Mouse (Mus musculus) ES-E14 (cell line): ENCODE measurements at regions not wholly inside any gene's neighbourhood (a gene's known extent, or its start where the extent isn't known, plus 50 kb on each side); places are given as distances from the start of the nearest gene placed in this dataset.

Source experiments
- CHD2 ChIP-seq: IDR thresholded peaks from 2 replicates; pipeline ENCODE4 v1.6.1; 2014; ENCODE audit warnings: mild to moderate bottlenecking, low read depth, low read length, inconsistent platforms
- HCFC1 ChIP-seq: IDR thresholded peaks from 2 replicates; pipeline ENCODE4 v1.6.1; 2012; ENCODE audit warnings: low read length, inconsistent platforms, borderline replicate concordance; ENCODE audit not compliant: insufficient read depth
- MAFK ChIP-seq: IDR thresholded peaks from 2 replicates; pipeline ENCODE4 v1.6.1; 2014; ENCODE audit warnings: mild to moderate bottlenecking, low read depth, low read length, inconsistent platforms; ENCODE audit not compliant: insufficient read depth

DNA sequence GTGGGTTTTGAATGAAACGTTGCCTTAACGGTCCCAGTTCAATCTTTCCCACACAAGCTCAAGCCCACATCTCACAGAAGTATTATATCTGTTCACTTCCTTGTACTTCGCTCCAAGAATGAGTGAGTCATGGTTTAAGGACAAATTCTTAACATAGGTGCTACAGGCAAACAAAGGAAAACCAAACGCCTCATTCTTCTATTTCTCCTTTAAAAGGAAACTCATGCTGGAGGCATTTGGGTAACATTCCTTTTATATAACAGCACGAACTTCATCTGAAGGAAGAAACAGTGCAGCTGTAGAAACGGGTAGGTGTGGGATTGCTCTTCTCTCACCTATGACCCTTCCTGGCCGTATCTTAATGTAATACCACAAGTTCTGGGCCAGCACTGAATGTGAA, 610.0 kb upstream of the A1bg start:
- no peak for TF ChIP-seq MAFK
- no peak for TF ChIP-seq CHD2
- no peak for TF ChIP-seq HCFC1
